Mouse (Mus musculus): Measurements from ENCODE around the gene Ss18l1. TPM values are rescaled to one million over a fixed set of nuclear protein-coding genes. Genes with fewer than 3 reads are reported as not detected.

Gene Ss18l1
- total RNA-seq, 4 experiments from 2014 or later = 9.9 to 14.3 (median 11.7) TPM

- DNase-seq = no peak
Measured at GRCm38 (mm10) chr2:180040406-180040805, 1.9 kb upstream of the Ss18l1 start.

GRCm38 (mm10) chr2:180041577-180042255, 593 bp upstream of the Ss18l1 start:
- no peak for DNase-seq

DNA sequence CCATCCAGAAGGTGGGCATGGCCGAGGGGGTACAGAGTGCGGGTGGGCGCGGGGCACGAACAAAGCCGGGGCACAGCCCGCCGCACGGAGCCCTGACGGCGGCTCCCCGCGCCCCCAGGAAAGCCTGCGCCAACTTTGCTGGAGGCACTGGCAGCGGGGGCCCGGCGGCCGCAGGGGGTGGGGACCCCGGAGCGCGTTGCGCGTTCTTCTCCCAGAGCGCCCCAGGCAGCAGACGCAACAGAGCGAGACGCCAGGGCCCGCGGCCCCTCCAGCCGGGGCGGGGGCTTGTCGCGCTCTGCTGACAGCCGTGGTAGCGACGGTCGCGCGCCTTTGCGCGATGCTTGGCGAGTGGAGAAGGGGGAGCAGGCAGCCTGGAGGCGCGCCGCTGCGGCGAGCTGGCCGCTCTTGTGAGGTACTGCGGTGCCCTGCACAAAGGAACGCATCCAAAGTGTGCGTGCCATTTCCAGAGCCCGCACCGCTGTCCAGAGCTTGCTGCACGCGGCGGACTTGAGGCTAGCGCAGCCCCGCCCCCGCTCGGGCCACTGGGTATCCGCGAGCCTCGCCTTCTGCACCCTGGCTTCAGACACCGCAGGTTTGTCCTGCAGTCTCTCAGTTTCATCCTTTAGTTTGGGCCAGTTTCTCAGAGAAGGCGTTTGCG, 678 bp downstream of the Ss18l1 start:
- DNase-seq = peak; percentile 30

- peak; percentile 30 for DNase-seq
Measured at GRCm38 (mm10) chr2:180045283-180045682, 3.0 kb downstream of the Ss18l1 start.

DNA sequence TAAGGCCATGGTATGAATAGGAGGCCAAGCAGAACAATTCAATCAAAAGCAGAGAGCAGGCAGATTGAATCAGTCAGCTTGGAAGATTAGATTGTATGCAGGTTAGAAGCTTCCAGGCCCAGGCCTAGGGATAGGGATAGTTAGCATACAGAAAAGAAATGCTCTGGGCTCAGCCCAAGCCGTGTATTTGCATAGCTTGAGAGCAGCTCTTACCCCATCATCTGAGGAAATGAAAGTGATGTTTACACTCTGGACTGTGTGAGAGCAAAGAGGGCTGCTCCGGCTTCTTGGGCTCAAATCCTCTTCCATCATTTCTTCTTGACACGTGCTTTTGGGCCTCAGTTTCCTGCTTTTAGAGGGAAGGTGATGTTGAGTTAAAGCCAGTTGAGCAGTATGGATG, 5.3 kb downstream of the Ss18l1 start:
- DNase-seq = no peak

- DNase-seq = no peak
Measured at GRCm38 (mm10) chr2:180047980-180048635, 5.8 kb downstream of the Ss18l1 start.

- peak; percentile 45 for DNase-seq
Measured at GRCm38 (mm10) chr2:180050986-180051385, 8.7 kb downstream of the Ss18l1 start.

DNA sequence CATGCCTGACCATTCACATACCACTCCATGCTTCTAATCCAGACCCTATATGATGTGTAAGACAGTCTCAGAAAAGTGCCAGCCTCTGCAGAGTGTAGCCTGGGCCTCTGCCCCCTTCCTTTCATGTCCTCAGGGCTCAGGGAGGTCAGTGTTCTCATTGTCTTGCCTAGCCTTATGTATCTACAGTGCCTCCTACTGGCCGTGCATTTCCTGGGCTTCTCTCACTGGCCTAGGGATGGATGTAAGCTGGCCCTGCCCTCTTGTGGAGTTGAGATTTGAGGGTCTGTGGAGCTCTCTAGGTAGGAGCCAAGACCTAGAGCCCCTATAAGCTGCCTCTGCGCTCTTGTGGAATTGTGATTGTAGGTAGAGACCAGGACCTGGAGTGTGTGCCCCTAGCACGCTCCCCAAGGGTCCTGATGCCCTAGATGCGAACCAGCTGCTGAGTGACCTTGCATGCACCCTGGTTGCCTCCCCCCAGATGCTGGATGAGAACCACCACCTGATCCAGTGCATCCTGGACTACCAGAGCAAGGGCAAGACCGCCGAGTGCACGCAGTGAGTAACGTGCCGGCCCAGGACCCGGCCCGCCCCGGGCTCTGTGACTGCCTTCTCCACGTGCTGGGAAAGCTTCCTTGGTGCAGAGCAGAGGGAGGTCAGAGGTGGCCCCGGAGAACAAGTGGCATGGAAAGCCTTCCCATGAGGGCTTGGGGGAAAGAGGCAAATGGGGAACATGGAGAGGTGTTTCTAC, 9.9 kb downstream of the Ss18l1 start:
- DNase-seq = no peak

GRCm38 (mm10) chr2:180053001-180053400, 10.7 kb downstream of the Ss18l1 start:
- DNase-seq = no peak

DNA sequence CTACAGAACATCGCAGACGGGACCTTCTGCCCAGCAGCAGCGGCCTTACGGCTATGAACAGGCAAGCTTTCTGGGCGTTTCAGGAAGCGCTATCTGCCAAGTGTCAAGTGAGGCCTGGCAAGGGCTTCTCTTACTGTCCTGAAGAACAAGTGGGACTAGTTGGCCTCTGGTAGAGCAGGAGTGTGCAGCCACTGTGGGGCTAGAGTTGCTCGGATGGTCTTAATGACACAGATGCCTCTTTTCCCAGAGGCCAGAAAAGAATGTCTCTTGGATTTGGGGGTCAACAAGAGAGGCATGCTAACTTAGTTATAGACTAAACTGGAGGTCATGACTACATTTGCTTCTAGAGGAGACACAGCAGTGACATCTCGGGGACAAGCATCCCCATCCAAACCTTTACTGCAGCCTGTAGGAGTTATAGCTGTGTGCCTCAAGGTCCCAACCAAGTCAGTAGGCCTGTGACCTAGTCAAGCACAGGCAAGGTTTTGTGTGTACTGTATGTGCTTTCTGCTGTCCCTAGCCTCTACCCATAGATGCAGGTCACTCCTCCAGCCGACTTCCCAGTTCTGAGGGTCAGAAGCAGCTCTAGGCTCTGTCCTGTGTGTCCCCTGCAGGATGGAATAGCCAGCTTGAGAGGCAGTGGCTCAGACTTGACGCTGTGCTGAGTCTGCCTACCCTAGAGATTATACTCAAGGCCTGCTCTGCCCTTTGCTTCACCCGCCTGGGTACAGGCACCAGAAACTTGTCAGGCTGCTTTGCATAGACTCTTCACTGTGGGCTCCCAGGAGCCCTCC, 21.2 kb downstream of the Ss18l1 start:
- no peak for DNase-seq

DNA sequence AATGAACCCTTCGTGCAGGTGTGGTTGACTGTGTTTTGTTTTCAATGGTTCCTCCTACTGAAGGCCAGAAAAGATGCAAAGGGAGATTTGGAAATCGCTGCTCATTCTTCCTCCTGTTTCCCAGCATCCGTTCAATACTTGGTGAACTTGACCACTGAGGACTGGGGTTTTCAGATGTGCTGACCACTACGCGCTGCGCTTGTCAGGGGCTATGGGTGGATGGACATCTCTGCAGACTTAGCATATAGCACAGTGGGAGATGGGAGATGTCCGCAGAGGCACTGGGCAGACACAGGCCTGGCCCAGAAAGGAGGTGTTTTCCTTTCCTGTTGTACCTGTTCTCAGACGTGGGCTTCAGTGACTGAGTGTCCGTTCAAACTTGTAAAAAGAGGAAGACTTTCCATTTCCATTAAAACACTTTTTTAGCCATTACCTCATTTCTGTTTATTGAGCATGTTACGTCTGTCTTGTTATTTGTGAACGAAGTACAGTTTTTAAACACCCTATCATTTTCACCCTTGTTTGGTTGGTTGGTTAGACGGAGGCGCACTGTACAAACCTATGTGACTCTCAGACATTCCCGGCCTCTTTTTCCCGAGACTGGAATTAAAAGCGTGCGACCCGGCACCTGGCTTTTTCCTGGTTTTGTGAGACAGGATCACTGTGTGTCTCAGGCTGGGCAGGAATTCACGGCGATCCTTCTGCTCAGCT, 27.6 kb downstream of the Ss18l1 start:
- no peak for DNase-seq

- peak; percentile 91 for DNase-seq
Measured at GRCm38 (mm10) chr2:180070481-180071453, 28.5 kb downstream of the Ss18l1 start, which contains the start of gene Mtg2. Gene Mtg2 (plus strand): TSS chr2:180070588.

DNA sequence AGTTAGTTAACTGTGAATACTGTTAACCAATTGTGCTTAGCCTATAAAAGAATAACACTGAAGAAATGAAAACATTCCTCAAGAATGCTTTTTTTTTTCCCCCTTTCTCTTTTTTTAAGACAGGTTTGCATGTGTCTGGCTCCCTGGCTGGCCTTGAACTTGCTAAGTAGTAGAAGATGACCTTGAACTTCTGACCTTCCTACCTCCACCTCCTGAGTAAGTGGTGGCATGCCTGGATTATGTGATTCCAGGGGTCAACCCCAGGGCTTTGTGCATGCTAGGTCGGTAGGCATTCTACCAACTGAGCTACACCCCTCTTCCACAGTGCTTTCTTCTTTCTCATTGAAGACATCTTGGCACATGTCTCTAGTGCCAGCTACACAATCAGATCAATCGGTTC, 29.4 kb downstream of the Ss18l1 start:
- DNase-seq = no peak

DNA sequence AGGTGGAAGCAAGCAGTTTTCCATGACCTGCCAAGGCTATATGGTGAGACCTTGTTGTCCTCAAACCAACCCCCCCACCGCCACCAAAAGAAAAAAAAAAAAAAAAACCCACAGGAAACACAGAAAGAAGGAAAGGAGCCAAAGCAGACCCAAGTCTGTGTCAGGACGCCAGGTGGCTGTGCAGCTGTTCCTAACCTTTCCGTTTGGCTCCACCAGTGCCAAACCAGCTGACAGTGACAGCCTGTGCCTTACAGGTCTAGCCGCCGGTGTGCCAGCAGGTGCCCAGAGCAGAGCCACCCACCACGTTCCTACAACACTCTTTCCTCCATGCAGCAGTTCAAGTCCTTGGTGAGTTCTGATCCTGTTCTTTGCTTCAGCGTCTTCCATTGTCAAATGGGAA, 30.6 kb downstream of the Ss18l1 start:
- no peak for DNase-seq

DNA sequence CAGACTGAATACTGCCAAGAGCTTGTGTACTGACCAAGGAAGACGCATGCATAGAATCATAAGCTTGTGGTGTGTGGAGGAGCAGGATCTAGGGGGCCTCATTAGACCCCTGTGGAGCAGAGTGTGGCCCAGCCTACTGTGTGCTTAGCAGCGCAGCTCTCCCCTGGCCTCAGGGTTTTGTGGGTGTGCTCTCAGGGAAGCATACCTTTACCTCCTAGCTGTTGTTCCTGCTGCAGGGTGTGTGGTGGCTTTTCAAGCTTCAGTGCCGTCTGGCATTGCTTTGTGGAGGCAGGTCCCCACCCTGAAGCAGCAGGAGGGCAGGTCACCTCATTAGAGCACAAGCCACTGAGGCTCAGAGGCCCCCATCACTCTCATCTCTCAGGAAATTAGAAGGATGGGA, 35.3 kb downstream of the Ss18l1 start:
- no peak for DNase-seq

- no peak for DNase-seq
Measured at GRCm38 (mm10) chr2:180080680-180081079, 38.4 kb downstream of the Ss18l1 start.

GRCm38 (mm10) chr2:180083063-180083462, 40.8 kb downstream of the Ss18l1 start:
- DNase-seq = no peak

DNA sequence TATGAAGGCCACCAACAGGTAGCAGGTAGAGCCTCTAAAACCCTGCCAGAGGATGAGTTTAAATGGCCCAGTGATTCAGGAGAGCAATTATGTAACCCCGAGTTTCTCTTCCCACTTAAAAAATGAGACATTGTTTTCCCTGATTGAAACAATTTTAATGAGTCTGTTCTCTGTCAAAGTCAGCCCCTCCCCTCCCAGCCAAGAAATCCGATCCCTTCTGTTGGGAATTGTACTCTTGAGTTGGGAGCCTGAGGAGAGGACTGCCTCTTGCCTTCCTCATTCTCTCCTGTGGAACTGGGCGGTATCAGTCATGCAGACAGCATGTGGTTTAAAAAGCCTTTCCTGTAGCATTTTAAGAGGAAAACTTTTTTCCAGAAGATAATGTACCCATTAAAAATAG, 42.3 kb downstream of the Ss18l1 start:
- DNase-seq = no peak

- no peak for DNase-seq
Measured at GRCm38 (mm10) chr2:180085926-180086636, 43.8 kb downstream of the Ss18l1 start.

DNA sequence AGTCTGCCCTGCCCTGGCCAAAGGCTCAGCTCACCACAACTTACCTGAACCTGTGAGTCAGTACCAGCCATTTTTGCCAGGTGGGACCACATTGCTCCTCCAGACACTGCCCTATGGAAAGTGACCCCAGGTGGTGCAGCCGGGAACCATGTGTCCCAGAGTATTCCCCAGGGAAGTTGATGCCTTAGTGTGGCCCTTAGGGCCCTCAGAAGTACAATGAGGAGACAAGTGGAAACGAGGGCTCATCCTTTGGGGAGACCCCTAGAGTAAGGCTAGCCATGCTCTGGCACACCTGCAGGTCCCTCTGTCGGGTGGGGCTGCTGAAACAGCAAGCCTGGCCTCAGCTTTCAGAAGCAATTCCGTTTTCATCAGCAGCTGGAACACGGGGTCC, 44.3 kb downstream of the Ss18l1 start:
- no peak for DNase-seq
